Mouse (Mus musculus): ENCODE measurements around the gene Chd4. TPM values are rescaled to one million over a fixed set of nuclear protein-coding genes. Genes with fewer than 3 reads are reported as not detected.
A peak's percentile ranks its signal among the peaks of the same experiment; 100 is the strongest.

Chd4 gene
- polyA plus RNA-seq, 1 experiment from 2014 or later: 59.4 TPM

DNA sequence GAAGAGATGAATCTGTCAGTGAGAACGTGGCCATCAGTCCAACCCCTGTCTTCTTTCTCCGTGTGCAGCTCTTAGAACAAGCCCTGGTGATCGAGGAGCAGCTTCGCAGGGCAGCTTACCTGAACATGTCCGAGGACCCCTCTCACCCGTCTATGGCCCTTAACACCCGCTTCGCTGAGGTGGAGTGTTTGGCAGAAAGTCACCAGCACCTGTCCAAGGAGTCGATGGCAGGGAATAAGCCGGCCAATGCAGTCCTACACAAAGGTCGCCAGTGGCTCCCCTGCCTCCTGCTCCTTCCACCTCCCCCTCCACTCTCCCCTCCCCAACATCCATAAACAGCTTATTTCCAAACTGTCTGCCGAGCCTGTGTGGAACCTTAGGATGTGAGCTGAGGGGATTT, 32.9 kb downstream of the Chd4 start:
- Histone ChIP-seq H3K27me3 (ENCODE audit: control insufficient read depth, insufficient read depth, low read depth, low read length) (no peaks in the 10 kb centered on the region), H3K4me1 (replicated peaks; ENCODE audit: control insufficient read depth, insufficient read depth, low read length) (peaks cover 5% of the 10 kb centered on the region; the same call in 1 of the 2 replicates), H3K27ac (ENCODE audit: low read length) (no peak overlapping the region), H3K9me3 (ENCODE audit: control insufficient read depth, low read length) (no peaks in the 10 kb centered on the region), H3K9ac (ENCODE audit: low read length) (no peak overlapping the region), H3K4me3 (ENCODE audit: low read length) (no peak overlapping the region), H3K36me3 (ENCODE audit: control insufficient read depth, insufficient read depth, low read length) (peaks cover 56% of the 10 kb centered on the region), H3K4me2 (ENCODE audit: low read depth, low read length) (no peak overlapping the region)
- ATAC-seq (ENCODE audit: low read depth): no peak
- WGBS: 84% methylated on average over 12 of the region's 12 CpGs

DNA sequence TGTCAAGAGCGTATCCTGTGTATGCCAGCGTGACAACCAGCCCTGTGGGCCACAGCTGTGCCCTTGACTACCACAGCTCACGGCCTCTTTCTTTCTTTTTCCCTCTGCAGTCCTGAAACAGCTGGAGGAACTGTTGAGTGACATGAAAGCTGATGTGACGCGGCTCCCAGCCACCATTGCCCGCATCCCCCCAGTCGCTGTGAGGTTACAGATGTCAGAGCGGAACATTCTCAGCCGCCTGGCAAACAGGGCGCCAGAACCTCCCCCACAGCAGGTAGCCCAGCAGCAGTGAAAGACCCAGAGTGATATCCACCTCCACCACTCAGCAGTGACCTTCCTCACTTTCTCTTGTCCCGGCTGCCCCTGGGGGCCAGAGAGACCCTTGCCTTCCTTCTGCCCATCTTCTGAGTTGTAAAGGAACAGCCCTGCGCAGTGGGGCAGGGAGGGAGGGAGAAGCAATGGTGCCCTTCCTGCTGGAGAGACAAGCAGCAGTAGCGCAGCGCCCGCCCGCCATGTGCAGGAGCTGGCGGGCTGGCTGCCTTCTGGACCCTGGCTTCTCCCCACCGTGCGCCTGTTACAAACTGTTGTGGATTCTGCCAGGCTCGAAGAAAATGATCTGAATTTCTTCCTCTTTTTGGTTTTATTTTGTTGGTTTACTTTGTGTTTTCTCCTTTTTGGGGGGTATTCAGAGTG, 34.1 kb downstream of the Chd4 start:
- 85% methylated on average over 19 of the region's 20 CpGs for WGBS

DNA sequence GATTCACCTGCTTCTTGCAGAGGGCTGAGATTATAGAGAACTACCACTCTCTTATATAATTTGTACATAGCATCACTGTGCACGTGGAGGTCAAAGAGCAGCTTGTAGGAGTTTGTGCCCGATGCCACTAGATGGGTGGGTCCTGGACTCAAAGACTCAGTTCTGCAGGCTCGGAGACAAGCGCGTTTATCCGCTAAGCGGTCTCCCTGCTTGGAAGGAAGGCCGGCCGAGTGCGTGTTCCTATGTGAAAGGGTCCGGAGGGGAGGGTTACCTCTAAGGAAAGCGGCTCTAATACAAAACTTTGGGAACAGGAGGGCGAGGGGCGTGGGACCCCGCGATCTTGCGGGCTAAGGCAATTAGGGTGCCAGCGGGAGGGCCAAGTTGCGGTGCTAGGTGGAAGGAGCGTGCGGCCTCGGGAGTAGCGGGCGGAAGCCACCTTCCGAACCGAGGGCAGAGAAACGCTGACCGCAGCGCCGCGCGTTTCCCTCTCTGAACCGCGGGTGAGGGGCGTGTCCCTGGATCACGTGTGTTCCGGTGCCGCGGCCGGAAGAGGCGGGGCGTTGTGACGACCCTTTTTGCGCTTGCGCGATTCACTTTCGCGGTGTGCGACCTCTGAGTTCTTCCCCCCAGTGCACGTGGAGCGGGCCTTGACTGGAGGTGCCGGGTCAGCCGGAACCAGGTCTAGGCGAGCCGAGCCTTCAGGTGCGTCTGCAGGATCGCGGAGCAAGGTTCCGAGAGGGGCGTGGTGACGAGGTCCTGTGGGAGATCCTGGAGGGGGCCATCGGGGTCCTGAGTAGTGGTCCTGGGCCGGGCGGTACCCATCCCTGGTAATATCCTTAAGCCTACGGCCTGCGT, 35.7 kb downstream of the Chd4 start, which contains the start of gene Nop2:
Gene Nop2, plus strand, starts transcription at position 608 of the 855 bp plus-strand sequence.
- Histone ChIP-seq H3K36me3 (ENCODE audit: control insufficient read depth, insufficient read depth, low read length) (peaks cover 56% of the 10 kb centered on the region), H3K27me3 (ENCODE audit: control insufficient read depth, insufficient read depth, low read depth, low read length) (no peaks in the 10 kb centered on the region), H3K4me2 (ENCODE audit: low read depth, low read length) (peak within 1 kb of the TSS; percentile 72), H3K9ac (ENCODE audit: low read length) (peak within 1 kb of the TSS; percentile 88), H3K9me3 (ENCODE audit: control insufficient read depth, low read length) (no peaks in the 10 kb centered on the region), H3K27ac (ENCODE audit: low read length) (peak within 1 kb of the TSS; percentile 91), H3K4me3 (ENCODE audit: low read length) (peak within 1 kb of the TSS; percentile 77), H3K4me1 (replicated peaks; ENCODE audit: control insufficient read depth, insufficient read depth, low read length) (peaks cover 5% of the 10 kb centered on the region; the same call in 1 of the 2 replicates)
- under 1% methylated on average over 66 of the region's 66 CpGs for WGBS
- ATAC-seq (ENCODE audit: low read depth): peak; percentile 96

More for the DNA sequence above, 34.1 kb downstream of the Chd4 start:
- H3K9me3 ChIP-seq (ENCODE audit: control insufficient read depth, low read length): no peaks in the 10 kb centered on the region
- no peak for ATAC-seq (ENCODE audit: low read depth)
- H3K9ac ChIP-seq (ENCODE audit: low read length): no peak overlapping the region
- no peak overlapping the region for H3K4me2 ChIP-seq (ENCODE audit: low read depth, low read length)
- H3K27ac ChIP-seq (ENCODE audit: low read length): no peak overlapping the region
- H3K27me3 ChIP-seq (ENCODE audit: control insufficient read depth, insufficient read depth, low read depth, low read length): no peaks in the 10 kb centered on the region
- H3K4me1 ChIP-seq (replicated peaks; ENCODE audit: control insufficient read depth, insufficient read depth, low read length): peaks cover 5% of the 10 kb centered on the region; the same call in 1 of the 2 replicates
- peaks cover 55% of the 10 kb centered on the region for H3K36me3 ChIP-seq (ENCODE audit: control insufficient read depth, insufficient read depth, low read length)
- no peak overlapping the region for H3K4me3 ChIP-seq (ENCODE audit: low read length)

DNA sequence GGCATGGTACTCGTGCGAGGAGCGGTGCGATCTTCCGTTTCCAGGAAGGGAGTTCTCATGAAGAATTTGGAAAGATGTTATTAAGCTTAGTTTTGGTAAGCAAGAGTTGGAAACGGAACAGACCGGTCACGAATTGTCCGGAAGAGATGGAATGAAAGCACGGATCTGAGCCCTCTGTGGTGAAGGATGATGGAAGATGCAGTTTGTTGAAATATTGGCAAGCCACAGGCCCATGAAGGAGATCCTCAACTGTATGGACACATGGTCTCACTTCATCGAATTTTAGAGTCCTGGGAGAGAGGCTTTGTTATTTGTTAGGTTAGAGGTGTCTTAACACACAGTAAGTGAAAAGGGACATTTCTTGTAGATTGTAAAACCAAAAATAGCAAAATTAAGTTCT, 36.7 kb downstream of the Chd4 start:
- Histone ChIP-seq H3K27me3 (ENCODE audit: control insufficient read depth, insufficient read depth, low read depth, low read length) (no peaks in the 10 kb centered on the region), H3K27ac (ENCODE audit: low read length) (no peak overlapping the region), H3K4me2 (ENCODE audit: low read depth, low read length) (peak overlapping the region; percentile 72), H3K36me3 (ENCODE audit: control insufficient read depth, insufficient read depth, low read length) (peaks cover 54% of the 10 kb centered on the region), H3K9me3 (ENCODE audit: control insufficient read depth, low read length) (no peaks in the 10 kb centered on the region), H3K4me3 (ENCODE audit: low read length) (peak overlapping the region; percentile 77), H3K4me1 (replicated peaks; ENCODE audit: control insufficient read depth, insufficient read depth, low read length) (peaks cover 5% of the 10 kb centered on the region; the same call in 1 of the 2 replicates), H3K9ac (ENCODE audit: low read length) (peak overlapping the region; percentile 88)
- 4% methylated on average over 11 of the region's 11 CpGs for WGBS
- ATAC-seq (ENCODE audit: low read depth): no peak

DNA sequence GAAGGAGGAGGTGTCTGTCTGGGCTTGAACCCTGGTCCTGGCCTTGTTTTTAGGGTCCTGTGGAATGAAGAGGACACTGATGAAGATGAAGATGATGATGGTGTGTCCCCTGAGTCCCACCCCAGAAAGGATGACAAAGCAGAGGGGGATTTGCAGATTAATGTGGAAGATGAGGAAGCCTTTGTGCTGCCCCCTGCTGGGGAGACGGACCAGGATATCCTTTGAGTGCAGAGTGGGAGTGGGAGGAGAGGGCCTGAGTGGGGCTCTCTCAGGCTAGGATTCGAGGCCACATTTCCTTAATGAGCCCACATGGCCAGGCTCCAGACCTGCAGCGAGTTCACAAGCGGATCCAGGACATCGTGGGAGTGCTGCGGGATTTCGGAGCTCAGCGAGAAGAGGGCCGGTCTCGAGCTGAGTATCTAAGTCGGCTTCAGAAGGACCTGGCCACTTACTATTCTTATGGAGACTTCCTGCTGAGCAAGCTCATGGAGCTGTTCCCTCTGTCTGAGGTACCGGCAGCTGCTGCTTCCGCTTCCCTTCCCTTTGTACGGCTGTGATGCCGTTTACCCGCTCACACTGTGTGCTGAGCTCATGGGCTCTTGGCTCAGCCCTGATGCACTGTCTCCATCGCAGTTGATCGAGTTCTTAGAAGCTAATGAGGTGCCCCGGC, 41.4 kb downstream of the Chd4 start:
- Histone ChIP-seq H3K9me3 (ENCODE audit: control insufficient read depth, low read length) (no peaks in the 10 kb centered on the region), H3K9ac (ENCODE audit: low read length) (no peak overlapping the region), H3K4me2 (ENCODE audit: low read depth, low read length) (no peak overlapping the region), H3K4me1 (replicated peaks; ENCODE audit: control insufficient read depth, insufficient read depth, low read length) (peaks cover 5% of the 10 kb centered on the region; the same call in 1 of the 2 replicates), H3K27me3 (ENCODE audit: control insufficient read depth, insufficient read depth, low read depth, low read length) (no peaks in the 10 kb centered on the region), H3K36me3 (ENCODE audit: control insufficient read depth, insufficient read depth, low read length) (peaks cover 70% of the 10 kb centered on the region), H3K27ac (ENCODE audit: low read length) (no peak overlapping the region), H3K4me3 (ENCODE audit: low read length) (no peak overlapping the region)
- no peak for ATAC-seq (ENCODE audit: low read depth)
- WGBS: 90% methylated on average over 19 of the region's 19 CpGs

DNA sequence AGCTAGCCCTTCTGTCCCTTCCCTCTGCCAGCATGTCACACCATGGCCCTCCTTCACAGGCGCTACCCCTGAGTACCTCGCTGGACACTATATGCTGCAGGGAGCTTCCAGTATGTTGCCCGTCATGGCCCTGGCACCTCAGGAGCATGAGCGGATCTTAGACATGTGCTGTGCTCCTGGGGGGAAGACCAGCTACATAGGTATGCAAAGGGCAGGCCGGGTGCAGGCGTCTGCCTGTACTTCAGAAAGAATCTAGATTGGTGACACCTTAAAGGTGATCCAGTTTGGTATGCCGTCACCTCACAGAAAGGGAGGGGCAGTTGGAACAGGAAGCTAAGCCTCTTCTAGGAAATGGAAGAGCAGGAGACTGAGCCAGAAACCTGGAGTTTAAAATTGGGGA, 44.0 kb downstream of the Chd4 start:
- no peak overlapping the region for H3K9ac ChIP-seq (ENCODE audit: low read length)
- H3K4me1 ChIP-seq (replicated peaks; ENCODE audit: control insufficient read depth, insufficient read depth, low read length): 0 out of 2 replicates have a peak, but pooled peaks cover under 1% of the 10 kb centered on the region
- H3K27ac ChIP-seq (ENCODE audit: low read length): no peak overlapping the region
- no peaks in the 10 kb centered on the region for H3K9me3 ChIP-seq (ENCODE audit: control insufficient read depth, low read length)
- no peaks in the 10 kb centered on the region for H3K27me3 ChIP-seq (ENCODE audit: control insufficient read depth, insufficient read depth, low read depth, low read length)
- no peak overlapping the region for H3K4me3 ChIP-seq (ENCODE audit: low read length)
- H3K36me3 ChIP-seq (ENCODE audit: control insufficient read depth, insufficient read depth, low read length): peaks cover 64% of the 10 kb centered on the region
- no peak overlapping the region for H3K4me2 ChIP-seq (ENCODE audit: low read depth, low read length)
- WGBS: 87% methylated on average over 7 of the region's 7 CpGs
- no peak for ATAC-seq (ENCODE audit: low read depth)

DNA sequence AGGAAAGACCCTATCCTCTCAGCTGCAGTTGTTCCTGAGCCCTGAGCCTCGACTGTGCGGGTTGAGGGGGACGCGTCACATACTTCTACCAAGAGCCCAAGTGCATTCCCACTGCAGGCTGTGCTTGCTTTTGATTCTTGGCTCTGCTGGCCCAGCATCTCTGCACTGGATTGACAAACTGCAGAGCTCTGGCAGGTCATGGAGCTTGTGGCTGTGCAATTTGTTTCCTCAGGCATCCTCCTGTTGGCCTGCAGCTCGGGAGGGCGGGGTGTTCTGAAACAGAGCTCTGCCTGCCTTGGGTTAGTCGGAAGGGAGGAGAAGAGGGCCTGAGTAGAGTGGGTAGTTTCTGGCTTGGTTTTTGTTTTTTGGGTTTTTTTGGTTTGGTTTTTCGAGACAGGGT, 46.7 kb downstream of the Chd4 start:
- Histone ChIP-seq H3K4me1 (replicated peaks; ENCODE audit: control insufficient read depth, insufficient read depth, low read length) (peaks cover 17% of the 10 kb centered on the region), H3K9me3 (ENCODE audit: control insufficient read depth, low read length) (no peaks in the 10 kb centered on the region), H3K4me2 (ENCODE audit: low read depth, low read length) (no peak overlapping the region), H3K9ac (ENCODE audit: low read length) (no peak overlapping the region), H3K27me3 (ENCODE audit: control insufficient read depth, insufficient read depth, low read depth, low read length) (no peaks in the 10 kb centered on the region), H3K36me3 (ENCODE audit: control insufficient read depth, insufficient read depth, low read length) (peaks cover 44% of the 10 kb centered on the region), H3K27ac (ENCODE audit: low read length) (no peak overlapping the region), H3K4me3 (ENCODE audit: low read length) (no peak overlapping the region)
- WGBS: 88% methylated on average over 8 of the region's 8 CpGs
- no peak for ATAC-seq (ENCODE audit: low read depth)

DNA sequence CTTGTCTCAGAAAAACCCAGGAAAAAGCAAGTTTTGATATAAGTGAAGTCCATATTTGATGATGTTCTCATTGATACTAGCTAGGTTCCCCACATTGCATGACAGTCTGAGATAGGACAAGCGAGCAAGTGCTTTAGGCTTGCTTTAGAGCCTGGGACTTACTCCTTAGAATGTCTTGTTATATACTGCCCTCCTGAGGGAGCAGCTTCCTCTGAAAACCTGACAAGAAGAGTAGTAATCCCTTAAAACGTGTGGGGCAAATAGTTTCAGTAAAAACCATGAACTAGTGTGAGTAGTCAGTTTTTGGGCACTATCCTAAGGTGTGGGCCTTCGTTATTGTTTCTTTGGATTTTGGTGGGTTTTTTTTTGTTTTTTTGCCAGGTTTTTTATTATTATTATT, 47.3 kb downstream of the Chd4 start:
- Histone ChIP-seq H3K9me3 (ENCODE audit: control insufficient read depth, low read length) (no peaks in the 10 kb centered on the region), H3K4me1 (replicated peaks; ENCODE audit: control insufficient read depth, insufficient read depth, low read length) (peaks cover 21% of the 10 kb centered on the region), H3K4me3 (ENCODE audit: low read length) (no peak overlapping the region), H3K27ac (ENCODE audit: low read length) (no peak overlapping the region), H3K9ac (ENCODE audit: low read length) (no peak overlapping the region), H3K27me3 (ENCODE audit: control insufficient read depth, insufficient read depth, low read depth, low read length) (no peaks in the 10 kb centered on the region), H3K4me2 (ENCODE audit: low read depth, low read length) (no peak overlapping the region), H3K36me3 (ENCODE audit: control insufficient read depth, insufficient read depth, low read length) (peaks cover 40% of the 10 kb centered on the region)
- no peak for ATAC-seq (ENCODE audit: low read depth)
- 70% methylated on average over 3 of the region's 3 CpGs for WGBS

DNA sequence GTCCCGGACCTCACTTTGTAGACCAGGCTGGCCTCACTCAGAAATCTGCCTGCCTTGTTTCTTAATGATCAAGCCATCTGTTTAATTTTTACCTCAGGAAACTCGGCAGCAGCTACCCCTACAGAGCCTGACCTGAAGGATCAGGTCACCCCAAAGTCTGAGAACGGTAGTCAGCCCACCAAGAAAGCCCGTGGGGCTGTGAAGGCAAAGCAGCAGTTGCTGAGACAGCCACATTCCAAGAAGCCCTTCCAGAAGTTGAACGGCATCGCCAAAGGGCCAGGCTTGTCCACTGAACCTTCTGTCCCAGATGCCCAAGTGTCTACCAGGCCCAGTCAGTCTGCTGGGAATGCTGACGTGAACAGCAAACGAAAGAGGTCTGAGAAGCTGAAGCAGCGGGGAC, 48.1 kb downstream of the Chd4 start:
- Histone ChIP-seq H3K4me1 (replicated peaks; ENCODE audit: control insufficient read depth, insufficient read depth, low read length) (peaks cover 24% of the 10 kb centered on the region), H3K36me3 (ENCODE audit: control insufficient read depth, insufficient read depth, low read length) (peaks cover 35% of the 10 kb centered on the region), H3K9ac (ENCODE audit: low read length) (no peak overlapping the region), H3K9me3 (ENCODE audit: control insufficient read depth, low read length) (no peaks in the 10 kb centered on the region), H3K4me3 (ENCODE audit: low read length) (no peak overlapping the region), H3K27ac (ENCODE audit: low read length) (no peak overlapping the region), H3K27me3 (ENCODE audit: control insufficient read depth, insufficient read depth, low read depth, low read length) (no peaks in the 10 kb centered on the region), H3K4me2 (ENCODE audit: low read depth, low read length) (no peak overlapping the region)
- no peak for ATAC-seq (ENCODE audit: low read depth)
- WGBS: 77% methylated on average over 9 of the region's 9 CpGs

Data from lung, embryonic 16.5 days (tissue).